Mouse (Mus musculus) c-Kit-positive CD71-positive TER-119-positive erythroid progenitor cells, embryonic 14.5 days (primary cell): ENCODE data around the gene Scin.

ENCODE experiments used
- DNase-seq: peaks from one replicate; pipeline ENCODE4 v3.0.0-alpha.2; 2013; ENCODE audit warnings: low spot score

Scin gene

GRCm38 (mm10) chr12:40108143-40108542 lies 25.9 kb downstream of the Scin start:
- no peak for DNase-seq

- DNase-seq = no peak
Measured at GRCm38 (mm10) chr12:40106874-40107273, 27.2 kb downstream of the Scin start.

- no peak for DNase-seq
Measured at GRCm38 (mm10) chr12:40104750-40105149, 29.3 kb downstream of the Scin start.

GRCm38 (mm10) chr12:40102359-40102758 lies 31.7 kb downstream of the Scin start:
- DNase-seq = no peak

- no peak for DNase-seq
Measured at GRCm38 (mm10) chr12:40099407-40099806, 34.6 kb downstream of the Scin start.

GRCm38 (mm10) chr12:40097449-40097848 lies 36.6 kb downstream of the Scin start:
- DNase-seq = no peak

DNA sequence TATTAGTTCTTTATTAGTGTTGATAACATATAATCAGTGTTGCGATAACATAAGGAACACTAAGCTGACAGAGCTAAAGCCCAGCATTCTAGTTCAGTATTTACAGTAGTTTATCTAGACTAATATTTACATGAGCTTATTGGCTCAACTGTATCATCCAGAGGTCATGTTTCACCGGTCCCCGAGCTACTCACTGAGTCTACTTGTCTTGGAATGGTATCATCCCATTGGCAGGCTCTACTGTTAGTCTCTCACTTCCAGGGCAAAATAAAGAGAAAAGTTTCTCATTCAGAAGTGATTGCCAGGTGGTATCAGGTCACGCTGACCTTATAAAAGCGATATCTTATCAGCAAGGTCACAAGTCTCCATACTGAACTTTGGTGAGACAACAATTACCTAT lies 37.0 kb downstream of the Scin start:
- DNase-seq = no peak

- DNase-seq = no peak
Measured at GRCm38 (mm10) chr12:40096453-40096852, 37.6 kb downstream of the Scin start.

DNA sequence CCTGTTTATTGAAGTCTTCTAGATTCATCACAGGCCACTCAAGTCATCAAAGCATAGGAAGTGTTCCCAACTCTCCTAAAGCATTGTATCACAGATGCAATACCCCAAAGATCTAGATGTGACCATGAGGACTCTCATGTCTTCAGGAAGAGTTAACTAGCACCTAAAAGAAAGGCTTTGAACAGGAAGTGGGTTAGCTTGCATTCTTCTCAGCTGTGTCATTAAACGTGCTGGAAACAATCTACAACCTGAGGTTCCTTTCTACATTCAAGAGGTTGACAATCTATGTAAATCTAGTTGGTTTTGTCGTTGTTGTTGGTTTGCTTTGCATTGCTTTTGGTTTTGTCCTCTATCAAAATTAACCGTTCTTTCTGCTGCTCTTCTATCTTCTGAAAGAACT lies 44.0 kb downstream of the Scin start:
- no peak for DNase-seq

- no peak for DNase-seq
Measured at GRCm38 (mm10) chr12:40085731-40086322, 48.2 kb downstream of the Scin start.

GRCm38 (mm10) chr12:40082453-40083238 lies 51.4 kb downstream of the Scin start:
- DNase-seq = peak; percentile 5

DNA sequence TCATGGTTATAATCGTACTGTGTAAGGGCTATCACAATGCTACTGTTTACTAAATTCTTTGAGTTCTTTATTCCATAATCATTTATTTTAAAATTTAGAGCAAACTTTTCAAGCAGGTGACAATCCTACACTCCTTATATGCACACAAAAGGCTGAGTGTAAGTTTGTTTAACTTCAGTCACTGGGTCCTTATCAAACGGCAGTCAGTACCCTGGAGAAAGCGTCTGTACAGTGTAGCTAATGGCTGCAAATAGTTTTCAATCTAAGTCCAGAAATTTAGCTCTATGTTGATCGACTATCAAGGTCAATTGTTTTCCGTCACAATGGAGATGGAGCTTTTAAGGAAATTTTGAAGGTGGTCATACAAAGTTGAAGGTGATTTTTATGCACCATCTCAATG lies 52.0 kb downstream of the Scin start:
- no peak for DNase-seq

DNA sequence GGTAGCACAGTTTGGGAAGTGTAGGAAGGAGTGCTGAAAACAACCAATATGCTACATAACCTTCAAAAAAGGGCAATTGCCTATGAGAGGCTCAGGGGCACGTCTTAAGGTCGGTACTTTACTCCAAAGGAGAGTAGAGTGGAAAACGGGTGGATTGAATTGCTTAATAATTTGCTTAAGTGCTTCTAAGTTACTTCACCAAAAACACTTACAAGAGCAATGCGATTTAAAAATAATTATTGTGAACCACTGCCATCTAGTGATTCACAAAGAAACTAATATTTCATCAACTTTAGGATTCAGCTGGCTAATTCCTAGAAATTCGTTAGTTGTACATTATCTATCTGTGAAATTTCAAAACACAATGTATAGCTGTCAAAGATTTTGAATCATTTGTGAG lies 60.4 kb downstream of the Scin start:
- DNase-seq = no peak

DNA sequence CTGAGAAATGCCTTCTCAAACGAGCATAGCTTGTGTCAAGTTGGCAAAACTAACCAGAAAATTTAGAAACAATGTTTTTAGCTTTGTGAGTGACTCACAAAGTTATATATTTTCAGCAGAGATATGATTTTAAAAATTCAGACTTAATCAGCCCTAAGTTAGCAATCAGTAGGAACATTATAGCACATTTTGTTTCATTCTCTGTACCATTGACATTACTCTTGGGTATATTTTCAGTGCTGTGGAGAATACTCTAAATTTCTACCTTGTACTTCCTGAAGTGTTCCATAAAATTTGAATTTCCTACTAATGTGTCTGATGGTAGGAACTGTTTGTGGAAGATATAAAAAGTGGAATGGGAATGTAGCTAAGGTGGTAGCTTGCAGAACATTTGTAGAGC lies 87.0 kb downstream of the Scin start:
- no peak for DNase-seq

DNA sequence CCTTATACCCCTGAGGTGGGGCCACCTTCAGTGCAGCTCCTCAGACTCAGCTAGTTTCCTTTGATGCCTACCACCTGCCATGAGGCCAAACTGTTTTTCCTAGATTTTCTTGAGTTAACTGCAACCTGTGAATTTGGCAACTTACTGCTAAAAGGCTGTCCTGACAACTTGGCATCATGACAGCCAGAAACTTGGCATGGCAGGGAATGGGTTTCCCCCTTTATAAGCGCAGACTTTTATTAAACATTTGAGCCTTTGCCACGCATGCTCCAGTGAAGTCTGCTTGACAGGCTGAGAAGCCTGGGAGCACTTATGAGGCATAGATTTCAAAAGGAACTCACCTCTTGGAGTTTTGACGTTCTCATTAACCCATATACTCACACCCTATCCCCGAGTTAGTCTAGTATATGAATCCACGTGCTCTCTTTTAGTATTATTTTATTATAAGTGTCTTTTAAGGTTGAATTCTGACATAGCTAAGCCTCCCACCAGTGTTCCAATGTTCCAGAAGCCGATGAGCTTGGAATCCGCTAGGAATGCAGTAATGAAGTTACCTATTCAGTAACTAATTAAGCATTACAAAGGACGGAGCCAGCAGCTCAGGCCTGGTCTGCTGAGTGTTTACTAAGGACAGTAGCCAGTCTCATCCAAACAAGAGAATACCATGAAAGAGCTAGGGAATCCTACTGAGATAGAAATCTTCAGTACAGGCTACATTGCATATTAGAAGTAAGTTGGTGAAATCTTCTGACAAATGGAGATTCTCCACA lies 90.0 kb downstream of the Scin start:
- no peak for DNase-seq

- no peak for DNase-seq
Measured at GRCm38 (mm10) chr12:40040067-40040466, 94.0 kb downstream of the Scin start.

- peak; percentile 88 for DNase-seq
Measured at GRCm38 (mm10) chr12:40037876-40038463, 96.1 kb downstream of the Scin start, which contains the start of gene Arl4a. Arl4a (minus strand) TSS chr12:40038025.

GRCm38 (mm10) chr12:40037226-40037813 lies 96.7 kb downstream of the Scin start:
- peak; percentile 95 for DNase-seq

- DNase-seq = no peak
Measured at GRCm38 (mm10) chr12:40036666-40037065, 97.4 kb downstream of the Scin start.

DNA sequence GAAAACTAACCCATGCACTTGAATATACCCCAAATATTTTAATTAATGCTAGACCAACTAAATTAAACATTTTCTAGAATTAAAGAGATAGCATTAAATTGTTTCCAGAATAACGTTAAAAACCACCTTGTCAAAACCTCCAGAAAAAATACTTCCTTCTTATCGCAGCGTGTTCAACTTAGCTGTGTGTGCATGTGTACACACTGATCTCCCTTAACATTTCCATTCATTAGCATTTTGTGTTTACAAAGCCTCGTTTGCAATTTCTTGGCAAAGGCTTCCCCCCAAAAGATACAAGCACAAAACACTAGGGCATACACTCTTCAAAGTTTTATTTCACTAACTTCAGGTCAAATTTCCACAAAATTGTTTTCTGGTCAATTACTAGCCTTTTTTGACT lies 98.5 kb downstream of the Scin start:
- DNase-seq = no peak

DNA sequence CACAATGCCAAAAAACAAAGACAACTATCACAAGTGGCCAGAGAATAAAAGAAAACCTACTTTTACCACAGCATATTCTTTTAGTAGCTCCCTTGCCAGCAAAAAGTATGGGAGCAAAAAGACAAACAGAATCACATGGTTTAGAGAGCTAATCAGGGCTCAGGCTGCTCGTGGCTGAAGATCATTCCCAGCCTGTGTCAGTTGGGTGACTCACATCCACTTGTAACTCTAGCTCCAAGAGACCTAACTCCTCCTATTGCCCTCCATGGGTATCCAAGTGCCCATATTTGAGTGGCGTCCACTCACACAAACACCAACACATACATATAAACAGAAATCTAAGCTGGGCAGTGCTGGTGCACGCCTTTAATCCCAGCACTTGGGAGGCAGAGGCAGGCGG lies 104.8 kb downstream of the Scin start:
- DNase-seq = no peak

DNA sequence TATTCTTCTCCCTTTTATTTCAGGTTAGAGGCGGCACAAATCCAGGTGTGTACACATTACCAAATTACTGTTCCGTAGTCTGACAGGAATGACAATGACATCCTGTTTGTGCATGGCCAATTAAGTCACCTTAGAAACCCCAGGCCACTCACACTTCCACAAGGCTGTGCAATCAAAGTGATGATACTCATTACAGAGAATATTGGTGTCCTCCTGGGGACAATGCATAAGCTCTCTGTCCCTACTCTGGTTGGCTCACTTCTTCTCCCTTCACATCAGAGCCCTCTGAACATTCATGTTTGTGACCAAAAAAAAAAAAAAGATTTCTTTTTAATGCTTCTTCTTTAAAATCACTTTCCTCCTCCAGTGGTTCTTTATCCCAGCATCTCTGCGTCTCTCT lies 106.2 kb downstream of the Scin start:
- no peak for DNase-seq
